In the genomic region with DNA sequence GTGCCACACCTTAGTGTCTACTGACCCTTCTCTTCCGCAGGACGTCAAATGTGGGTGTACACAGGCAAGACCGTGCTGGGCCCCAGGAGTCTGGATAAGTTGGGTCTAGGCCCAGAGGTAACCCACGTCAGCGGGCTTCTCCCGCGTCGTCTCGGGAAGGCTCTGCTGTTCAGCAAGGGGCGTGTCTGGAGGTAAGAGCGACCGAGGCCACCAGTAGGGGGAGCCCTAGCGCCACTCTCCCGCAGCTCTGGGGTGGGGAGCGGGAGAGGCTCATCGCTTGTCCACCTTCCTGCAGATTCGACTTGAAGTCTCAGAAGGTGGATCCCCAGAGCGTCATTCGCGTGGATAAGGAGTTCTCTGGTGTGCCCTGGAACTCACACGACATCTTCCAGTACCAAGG, we compare ENCODE assay signal across 8 mouse cellular contexts. TPM values are rescaled to one million over a fixed set of nuclear protein-coding genes. Genes with fewer than 3 reads are reported as not detected.
DNase-seq lines count a peak whose midpoint lies in the region; ATAC-seq and TF ChIP-seq lines count a peak whose summit lies in the region.

No protein-coding gene starts in this region.

- intact Hi-C loops in gastrocnemius, postnatal 14 days (cut with DNase I; ENCODE audit: low total_unique reads): loop anchor here (5.0 kb wide), 1 partner anchor 84 kb away; no protein-coding TSS in a partner anchor

- no peak for TF ChIP-seq POLR2A in limb, embryonic 14.5 days (IDR thresholded peaks at IDR 0.05; ENCODE audit: borderline replicate concordance, extremely low read depth, insufficient read depth, insufficient read length)

- H3K9me3 ChIP-seq in intestine, embryonic 15.5 days: no peaks in the 10 kb centered on the region
- no peaks in the 10 kb centered on the region for H3K9me3 ChIP-seq in limb, embryonic 14.5 days (ENCODE audit: control insufficient read depth, low read length)
- no peaks in the 10 kb centered on the region for H3K9me3 ChIP-seq in midbrain, embryonic 15.5 days

- peak; percentile 88 for ATAC-seq in intestine, embryonic 15.5 days
- peak; percentile 67 for ATAC-seq in limb, embryonic 14.5 days (ENCODE audit: low FRiP score, low read depth)
- peak; percentile 73 for ATAC-seq in midbrain, embryonic 15.5 days (replicated peaks)

- DNase-seq in layer of hippocampus, adult 11-12 months (ENCODE audit: low spot score): peak; percentile 74
- no peak for DNase-seq in layer of hippocampus, adult 9-10 months (ENCODE audit: low spot score)
- DNase-seq in cerebellum, postnatal 36 days: peak; percentile 88 to 93
- DNase-seq in gastrocnemius, postnatal 14 days: peak; percentile 79
- peak; percentile 80 for DNase-seq in limb, embryonic 14.5 days (ENCODE audit: low spot score)
- peak; percentile 44 to 64 for DNase-seq in spleen, postnatal 14 days (ENCODE audit: low spot score in 2 of 2)

- peaks cover 46% of the 10 kb centered on the region for H3K27me3 ChIP-seq in intestine, embryonic 15.5 days (replicated peaks)
- H3K27me3 ChIP-seq in limb, embryonic 14.5 days (ENCODE audit: control insufficient read depth, insufficient read depth, low read length): peaks cover 48% of the 10 kb centered on the region
- peaks cover 43% of the 10 kb centered on the region for H3K27me3 ChIP-seq in midbrain, embryonic 15.5 days (replicated peaks)

- H3K4me2 ChIP-seq in intestine, embryonic 15.5 days (replicated peaks): peak overlapping the region; percentile 43
- peak overlapping the region; percentile 26; the same call in 1 of the 2 replicates for H3K4me2 ChIP-seq in limb, embryonic 14.5 days (replicated peaks; ENCODE audit: low read depth, low read length, severe bottlenecking)
- peak overlapping the region; percentile 32 for H3K4me2 ChIP-seq in midbrain, embryonic 15.5 days

- 2% methylated on average over 21 of the region's 21 CpGs for WGBS in intestine, embryonic 15.5 days
- under 1% methylated on average over 21 of the region's 21 CpGs for WGBS in limb, embryonic 14.5 days
- 1% methylated on average over 21 of the region's 21 CpGs for WGBS in midbrain, embryonic 15.5 days

- H3K36me3 ChIP-seq in intestine, embryonic 15.5 days: no peaks in the 10 kb centered on the region
- no peaks in the 10 kb centered on the region for H3K36me3 ChIP-seq in limb, embryonic 14.5 days (ENCODE audit: control insufficient read depth, insufficient read depth, low read length)
- H3K36me3 ChIP-seq in midbrain, embryonic 15.5 days (replicated peaks): no peaks in the 10 kb centered on the region

- no peak overlapping the region for H3K4me3 ChIP-seq in intestine, embryonic 15.5 days (replicated peaks)
- no peak overlapping the region for H3K4me3 ChIP-seq in limb, embryonic 14.5 days (replicated peaks; ENCODE audit: low read length)
- H3K4me3 ChIP-seq in midbrain, embryonic 15.5 days: no peak overlapping the region

- H3K4me1 ChIP-seq in intestine, embryonic 15.5 days (replicated peaks): peaks cover 17% of the 10 kb centered on the region; the same call in 1 of the 2 replicates
- peaks cover 5% of the 10 kb centered on the region for H3K4me1 ChIP-seq in limb, embryonic 14.5 days (ENCODE audit: control insufficient read depth, insufficient read depth, low read length)
- peaks cover 20% of the 10 kb centered on the region for H3K4me1 ChIP-seq in midbrain, embryonic 15.5 days

- H3K9ac ChIP-seq in intestine, embryonic 15.5 days: no peak overlapping the region
- no peak overlapping the region for H3K9ac ChIP-seq in limb, embryonic 14.5 days (ENCODE audit: low read depth, low read length, severe bottlenecking)
- no peak overlapping the region for H3K9ac ChIP-seq in midbrain, embryonic 15.5 days

- H3K27ac ChIP-seq in intestine, embryonic 15.5 days: no peak overlapping the region
- H3K27ac ChIP-seq in limb, embryonic 14.5 days (replicated peaks; ENCODE audit: low read depth, low read length): no peak overlapping the region
- H3K27ac ChIP-seq in midbrain, embryonic 15.5 days: no peak overlapping the region

RNA-seq across cellular contexts. Expression of gene Slc12a5, which starts 7.4 kb away (rescaled TPM):
- 1 to 10 TPM in 1 of 2 experiments, under 1 TPM in 1; 0.55 to 1.0 TPM for total RNA-seq in gastrocnemius, postnatal 14 days (2021)
- polyA plus RNA-seq in intestine, embryonic 15.5 days (2015; fragmentation: Nextera tagmentation; extraction: Ambion mirVana): 0.80 and 0.97 TPM in 2 replicates
- polyA plus RNA-seq in limb, embryonic 14.5 days (2012; rRNA removed): 6.9 and 7.0 TPM in 2 replicates
- 0.72 and 0.88 TPM in 2 replicates for polyA plus RNA-seq in limb, embryonic 14.5 days (2014; fragmentation: Nextera tagmentation; extraction: Ambion mirVana)
- 63.8 and 64.0 TPM in 2 replicates for polyA plus RNA-seq in midbrain, embryonic 15.5 days (2015; fragmentation: Nextera tagmentation; extraction: Ambion mirVana)

RNA-seq across cellular contexts. Expression of gene Mmp9, which starts 12.6 kb away (rescaled TPM):
- total RNA-seq in gastrocnemius, postnatal 14 days (2021): 1 to 10 TPM in 1 of 2 experiments, under 1 TPM in 1; 0.95 to 1.2 TPM
- 4.9 and 5.2 TPM in 2 replicates for polyA plus RNA-seq in intestine, embryonic 15.5 days (2015; fragmentation: Nextera tagmentation; extraction: Ambion mirVana)
- 16.7 and 20.3 TPM in 2 replicates for polyA plus RNA-seq in limb, embryonic 14.5 days (2012; rRNA removed)
- 13.6 and 19.1 TPM in 2 replicates for polyA plus RNA-seq in limb, embryonic 14.5 days (2014; fragmentation: Nextera tagmentation; extraction: Ambion mirVana)
- polyA plus RNA-seq in midbrain, embryonic 15.5 days (2015; fragmentation: Nextera tagmentation; extraction: Ambion mirVana): 28.9 and 34.3 TPM in 2 replicates

RNA-seq across cellular contexts. Expression of gene Zfp335, which starts 41.7 kb away (rescaled TPM):
- 1 to 10 TPM; 8.4 TPM for total RNA-seq in gastrocnemius, postnatal 14 days (2021)
- 10.7 and 11.3 TPM in 2 replicates for polyA plus RNA-seq in intestine, embryonic 15.5 days (2015; fragmentation: Nextera tagmentation; extraction: Ambion mirVana)
- 37.9 and 48.9 TPM in 2 replicates for polyA plus RNA-seq in limb, embryonic 14.5 days (2012; rRNA removed)
- 13.7 and 17.7 TPM in 2 replicates for polyA plus RNA-seq in limb, embryonic 14.5 days (2014; fragmentation: Nextera tagmentation; extraction: Ambion mirVana)
- 17.8 and 18.9 TPM in 2 replicates for polyA plus RNA-seq in midbrain, embryonic 15.5 days (2015; fragmentation: Nextera tagmentation; extraction: Ambion mirVana)
